Mouse (Mus musculus): Measurements from ENCODE around the gene Abhd15. TPM values are rescaled to one million over a fixed set of nuclear protein-coding genes. Genes with fewer than 3 reads are reported as not detected.

Abhd15 gene
- polyA plus RNA-seq, 2 experiments from 2014 or later = 2.0 to 3.7 TPM

Other genes starting within 250 kb of the Abhd15 start
- not detected for gene Coro6, start 52.7 kb upstream of the Abhd15 start, polyA plus RNA-seq (2017; shearing (Covaris generic))
- gene Ankrd13b, start 25.4 kb upstream of the Abhd15 start, polyA plus RNA-seq (2017; shearing (Covaris generic)) = 1 to 10 TPM; 1.3 to 1.4 TPM
- gene Git1, start 21.6 kb upstream of the Abhd15 start, polyA plus RNA-seq (2017; shearing (Covaris generic)) = 10 to 100 TPM in 1 of 2 experiments, 1 to 10 TPM in 1; 9.6 to 10.9 TPM
- gene Trp53i13, start 859 bp downstream of the Abhd15 start, polyA plus RNA-seq (2017; shearing (Covaris generic)) = 1 to 10 TPM; 5.9 to 8.5 TPM
- under 1 TPM; 0.48 to 0.58 TPM for gene Gm10392, start 4.1 kb downstream of the Abhd15 start, polyA plus RNA-seq (2017; shearing (Covaris generic))
- 10 to 100 TPM; 17.3 to 23.1 TPM for gene Taok1, start 92.7 kb downstream of the Abhd15 start, polyA plus RNA-seq (2017; shearing (Covaris generic))
- gene Nufip2, start 171.0 kb downstream of the Abhd15 start, polyA plus RNA-seq (2017; shearing (Covaris generic)) = 10 to 100 TPM; 20.4 to 21.6 TPM
- not detected for gene Cryba1, start 210.2 kb downstream of the Abhd15 start, polyA plus RNA-seq (2017; shearing (Covaris generic))
- 10 to 100 TPM; 21.4 to 28.9 TPM for gene Myo18a, start 248.1 kb downstream of the Abhd15 start, polyA plus RNA-seq (2017; shearing (Covaris generic))

Measured in CD4-positive, CD25-positive, alpha-beta regulatory T cell, adult 4 months (primary cell).